Comparison of ENCODE assay signal across 12 mouse cellular contexts in the genomic region with DNA sequence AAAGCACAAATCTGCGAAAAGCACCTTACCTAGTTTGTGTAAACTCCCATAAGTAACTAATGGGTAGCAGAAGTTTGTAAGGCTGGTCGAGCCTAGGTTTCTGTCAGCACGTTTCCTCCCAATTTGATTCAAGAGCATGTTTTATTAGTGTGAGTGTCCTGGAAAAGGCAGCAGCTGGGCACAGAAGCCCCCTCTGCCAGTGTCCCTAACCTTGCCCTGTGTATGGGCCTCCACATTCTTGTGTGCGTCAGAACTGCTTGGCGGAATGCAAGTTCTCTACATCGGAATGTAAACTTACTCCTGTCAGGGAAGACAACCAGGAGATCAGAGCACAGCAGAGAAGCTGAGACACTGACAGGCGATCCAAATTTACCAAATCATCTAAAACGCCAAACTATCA.
A peak's percentile ranks its signal among the peaks of the same experiment; 100 is the strongest.
DNase-seq lines count a peak whose midpoint lies in the region; ATAC-seq and TF ChIP-seq lines count a peak whose summit lies in the region.
"Had no signal": no experiment of that assay in that cellular context is flagged by ENCODE, and none has a peak within 500 bp of the region (broad histone marks: within the 10 kb centered on the region; RNA-seq: fewer than 3 reads in every experiment).

No protein-coding gene starts in this region.

- no peak overlapping the region for H3K9ac ChIP-seq in limb, embryonic 11.5 days (ENCODE audit: low read length)
- H3K9ac ChIP-seq: liver, embryonic 12.5 days had no signal

- H3K4me2 ChIP-seq in limb, embryonic 11.5 days (ENCODE audit: low read depth, severe bottlenecking), result no peak overlapping the region

- peak overlapping the region; percentile 42 for H3ac ChIP-seq in C2C12 (ENCODE audit: control insufficient read depth, insufficient read length, low read depth)

- no peak for TF ChIP-seq POLR2A in kidney, adult 2 months (IDR thresholded peaks at IDR 0.05; ENCODE audit: low read depth, low read length)

- TF ChIP-seq CTCF in kidney, adult 2 months (conservative IDR thresholded peaks at IDR 0.05; ENCODE audit: insufficient read depth, insufficient read length, low read depth, low read length), result no peak
- no peak for TF ChIP-seq CTCF in C2C12 (IDR thresholded peaks at IDR 0.05; ENCODE audit: control insufficient read depth, insufficient read depth, insufficient read length)

- H3K4me1 ChIP-seq in kidney, adult 2 months (ENCODE audit: control insufficient read depth, insufficient read depth, low read length), result peaks cover 17% of the 10 kb centered on the region
- H3K4me1 ChIP-seq in limb, embryonic 11.5 days (ENCODE audit: control insufficient read depth, insufficient read depth, low read length), result peaks cover 18% of the 10 kb centered on the region

- H3K79me2 ChIP-seq in C2C12 (ENCODE audit: control insufficient read depth, insufficient read depth), result peaks cover 78% of the 10 kb centered on the region

- H3K27me3 ChIP-seq in kidney, adult 2 months (replicated peaks; ENCODE audit: control insufficient read depth, insufficient read depth, low read length), result no peaks in the 10 kb centered on the region
- no peaks in the 10 kb centered on the region for H3K27me3 ChIP-seq in C2C12 (ENCODE audit: control insufficient read depth, insufficient read depth, insufficient read length)
- no peaks in the 10 kb centered on the region for H3K27me3 ChIP-seq in limb, embryonic 11.5 days (ENCODE audit: control insufficient read depth, insufficient read depth, low read length)
- H3K27me3 ChIP-seq: liver, embryonic 12.5 days had no signal

- DNase-seq in kidney, adult 2 months, result no peak
- DNase-seq in kidney, adult 9 months, result no peak
- DNase-seq in embryo, embryonic 9.5 days (ENCODE audit: extremely low spot score), result peak; percentile 25
- DNase-seq in limb, embryonic 11.5 days (ENCODE audit: low spot score), result peak; percentile 33
- no peak for DNase-seq in MN1 (ENCODE audit: low spot score)
- DNase-seq in frontal cortex, postnatal 25 days (ENCODE audit: low spot score in 2 of 2), result no peak
- DNase-seq: adrenal gland, postnatal 10 days; cerebellum, postnatal 10 days had no signal

- H3K9me3 ChIP-seq in limb, embryonic 11.5 days (ENCODE audit: control insufficient read depth, low read length), result no peaks in the 10 kb centered on the region
- H3K9me3 ChIP-seq: forebrain, embryonic 10.5 days; liver, embryonic 12.5 days had no signal

- WGBS in kidney, adult 2 months, result 51% methylated on average over 8 of the region's 8 CpGs
- WGBS in limb, embryonic 11.5 days, result 37% methylated on average over 8 of the region's 8 CpGs

- H3K27ac ChIP-seq in kidney, adult 2 months (ENCODE audit: insufficient read depth, low read depth, low read length), result peak overlapping the region; percentile 51; the same call in 1 of the 2 replicates
- no peak overlapping the region for H3K27ac ChIP-seq in limb, embryonic 11.5 days (replicated peaks; ENCODE audit: low read depth, low read length)
- H3K27ac ChIP-seq: forebrain, embryonic 10.5 days; liver, embryonic 12.5 days had no signal

- H3K36me3 ChIP-seq in kidney, adult 2 months (ENCODE audit: control insufficient read depth, insufficient read depth, low read length), result no peaks in the 10 kb centered on the region
- no peaks in the 10 kb centered on the region for H3K36me3 ChIP-seq in C2C12 (ENCODE audit: control insufficient read depth, insufficient read depth)
- no peaks in the 10 kb centered on the region for H3K36me3 ChIP-seq in limb, embryonic 11.5 days (ENCODE audit: control insufficient read depth, insufficient read depth, low read length)
- H3K36me3 ChIP-seq: forebrain, embryonic 10.5 days; liver, embryonic 12.5 days had no signal

- peak overlapping the region; percentile 29; the same call in 1 of the 2 replicates for H3K4me3 ChIP-seq in kidney, adult 2 months (ENCODE audit: insufficient read depth, low read depth, low read length)
- H3K4me3 ChIP-seq in C2C12 (ENCODE audit: insufficient read depth, poor library complexity, severe bottlenecking), result peak overlapping the region; percentile 18
- no peak overlapping the region for H3K4me3 ChIP-seq in limb, embryonic 11.5 days (ENCODE audit: low read depth, low read length)
- H3K4me3 ChIP-seq: forebrain, embryonic 10.5 days; liver, embryonic 12.5 days had no signal

- ATAC-seq in limb, embryonic 11.5 days (ENCODE audit: insufficient number of reproducible peaks, low FRiP score, low TSS enrichment, low read depth), result no peak
- ATAC-seq in megakaryocyte progenitor cell, adult 5-6 weeks (replicated peaks; ENCODE audit: poor library complexity), result no peak
- ATAC-seq: liver, embryonic 12.5 days had no signal

- H3K79me3 ChIP-seq in C2C12 (ENCODE audit: low read depth), result peaks cover 44% of the 10 kb centered on the region

TF ChIP-seq in C2C12, 6 proteins besides CTCF, POLR2A, EP300 and RAD21:
- TF ChIP-seq MYOD1 (IDR thresholded peaks at IDR 0.05; ENCODE audit: control insufficient read depth, insufficient read length, low read depth) (no peak), MAX (IDR thresholded peaks at IDR 0.05) (no peak), CEBPB (IDR thresholded peaks at IDR 0.05; ENCODE audit: low read depth) (no peak), FOSL1 (IDR thresholded peaks at IDR 0.05; ENCODE audit: insufficient read depth, low read length, poor library complexity, severe bottlenecking) (no peak), MYOG (IDR thresholded peaks at IDR 0.05; ENCODE audit: control insufficient read depth, extremely low read depth, insufficient read length) (no peak), USF1 (IDR thresholded peaks at IDR 0.05; ENCODE audit: low read depth) (no peak)

Comparison
In these comparisons a context has a peak if more than half of its experiments do, and no peak if none do; other contexts are left out.
1. DNase-seq: peak in embryo, embryonic 9.5 days (single experiment) and limb, embryonic 11.5 days (single experiment); none in kidney, adult 2 months (single experiment), kidney, adult 9 months (single experiment), MN1 (single experiment) and frontal cortex, postnatal 25 days (0 of 2).